21 mouse cellular contexts compared by ENCODE assay signal in the genomic region with DNA sequence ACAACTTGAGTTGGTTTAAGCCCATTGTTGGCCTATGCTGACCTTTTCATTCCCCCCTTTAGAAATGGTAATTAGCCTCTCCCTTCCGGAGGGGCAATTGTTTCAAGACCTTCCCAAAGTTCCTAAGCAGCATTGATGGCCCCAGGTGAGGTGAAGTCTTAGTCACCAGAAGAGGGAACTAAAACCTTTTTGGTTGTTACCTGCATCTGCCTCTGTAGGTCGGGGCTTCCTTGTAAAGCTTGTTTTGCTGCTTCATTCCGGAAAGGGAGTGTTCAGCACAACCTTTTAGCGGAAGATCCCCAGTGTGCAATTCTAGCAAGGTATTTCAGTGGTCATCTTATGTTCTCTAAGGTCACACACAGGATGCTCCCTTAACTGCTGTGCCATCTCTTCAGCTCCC.
"Had no signal": no experiment of that assay in that cellular context is flagged by ENCODE, and none has a peak within 500 bp of the region (broad histone marks: within the 10 kb centered on the region; RNA-seq: fewer than 3 reads in every experiment).

No protein-coding gene starts in this region.

- H3K4me1 ChIP-seq: liver, embryonic 12.5 days; liver, embryonic 15.5 days; midbrain, embryonic 15.5 days had no signal

- H3K36me3 ChIP-seq: limb, embryonic 10.5 days; limb, embryonic 13.5 days; liver, embryonic 12.5 days; liver, embryonic 15.5 days; midbrain, embryonic 12.5 days; midbrain, embryonic 15.5 days; neural tube, embryonic 13.5 days had no signal

- H3K27ac ChIP-seq: kidney, postnatal 0 days; layer of hippocampus, adult 2 months; limb, embryonic 10.5 days; limb, embryonic 13.5 days; liver, embryonic 12.5 days; liver, embryonic 15.5 days; midbrain, embryonic 12.5 days; midbrain, embryonic 15.5 days; neural tube, embryonic 13.5 days had no signal

- H3K9me3 ChIP-seq: limb, embryonic 10.5 days; limb, embryonic 13.5 days; liver, embryonic 12.5 days; liver, embryonic 15.5 days; midbrain, embryonic 12.5 days; midbrain, embryonic 15.5 days; neural tube, embryonic 13.5 days had no signal

- H3K27me3 ChIP-seq: limb, embryonic 13.5 days; liver, embryonic 12.5 days; liver, embryonic 15.5 days; midbrain, embryonic 12.5 days; midbrain, embryonic 15.5 days; neural tube, embryonic 13.5 days had no signal

- H3K4me3 ChIP-seq: layer of hippocampus, adult 2 months; limb, embryonic 10.5 days; limb, embryonic 13.5 days; liver, embryonic 12.5 days; liver, embryonic 15.5 days; midbrain, embryonic 12.5 days; midbrain, embryonic 15.5 days; myocyte; neural tube, embryonic 13.5 days had no signal

- H3K9ac ChIP-seq: limb, embryonic 13.5 days; liver, embryonic 12.5 days; liver, embryonic 15.5 days; midbrain, embryonic 12.5 days; midbrain, embryonic 15.5 days; neural tube, embryonic 13.5 days had no signal

- DNase-seq: kidney, adult 2 months; kidney, postnatal 25 days; layer of hippocampus, adult 9-11 months; liver; lung, adult 18-20 months; lung, postnatal 14 days; lung, postnatal 4 days; retina, postnatal 1 day; right cerebral cortex, postnatal 25 days; spleen, adult 18-20 months; thymus, postnatal 25 days had no signal
